13 mouse cellular contexts compared by ENCODE assay signal in genomic region chr1:156745188-156745810, GRCm38 (mm10). TPM values are rescaled to one million over a fixed set of nuclear protein-coding genes. Genes with fewer than 3 reads are reported as not detected.
DNase-seq lines count a peak whose midpoint lies in the region; ATAC-seq lines count a peak whose summit lies in the region.
"Had no signal": no experiment of that assay in that cellular context is flagged by ENCODE, and none has a peak within 500 bp of the region (broad histone marks: within the 10 kb centered on the region; RNA-seq: fewer than 3 reads in every experiment).

No protein-coding gene starts in this region.

- 0 out of 2 replicates have a peak overlapping the region, but pooled peaks have one; percentile 14 for H3K27ac ChIP-seq in kidney, embryonic 15.5 days
- H3K27ac ChIP-seq in limb, embryonic 10.5 days, result peak overlapping the region; percentile 50; the same call in 1 of the 2 replicates
- H3K27ac ChIP-seq: embryonic facial prominence, embryonic 15.5 days; hindbrain, embryonic 15.5 days had no signal

- H3K27me3 ChIP-seq in kidney, embryonic 15.5 days, result no peaks in the 10 kb centered on the region
- no peaks in the 10 kb centered on the region for H3K27me3 ChIP-seq in limb, embryonic 10.5 days (ENCODE audit: low read depth, poor library complexity, severe bottlenecking)
- H3K27me3 ChIP-seq: embryonic facial prominence, embryonic 15.5 days; hindbrain, embryonic 15.5 days had no signal

- no peak overlapping the region for H3K9ac ChIP-seq in kidney, embryonic 15.5 days
- H3K9ac ChIP-seq: embryonic facial prominence, embryonic 15.5 days; hindbrain, embryonic 15.5 days had no signal

- no peak overlapping the region for H3K4me3 ChIP-seq in kidney, embryonic 15.5 days (replicated peaks)
- H3K4me3 ChIP-seq in limb, embryonic 10.5 days, result no peak overlapping the region
- H3K4me3 ChIP-seq: embryonic facial prominence, embryonic 15.5 days; hindbrain, embryonic 15.5 days had no signal

- DNase-seq in kidney, adult 8-10 months, result no peak
- peak; percentile 85 for DNase-seq in c-Kit-positive CD71-positive TER-119-positive erythroid progenitor cells, embryonic 14.5 days (ENCODE audit: low spot score)
- no peak for DNase-seq in limb, embryonic 10.5 days (ENCODE audit: low spot score)
- no peak for DNase-seq in natural killer cell, adult 2 months (ENCODE audit: low spot score in 2 of 2)
- DNase-seq: adrenal gland, postnatal 10 days; cerebellum, adult 8-10 months; gastrocnemius, postnatal 25 days; right cerebral cortex, adult 18-20 months had no signal

- H3K36me3 ChIP-seq in kidney, embryonic 15.5 days, result no peaks in the 10 kb centered on the region
- no peaks in the 10 kb centered on the region for H3K36me3 ChIP-seq in limb, embryonic 10.5 days
- H3K36me3 ChIP-seq: embryonic facial prominence, embryonic 15.5 days; hindbrain, embryonic 15.5 days had no signal

- H3K4me2 ChIP-seq in kidney, embryonic 15.5 days, result no peak overlapping the region
- H3K4me2 ChIP-seq: embryonic facial prominence, embryonic 15.5 days; hindbrain, embryonic 15.5 days had no signal

- H3K9me3 ChIP-seq in kidney, embryonic 15.5 days (replicated peaks), result no peaks in the 10 kb centered on the region
- H3K9me3 ChIP-seq in limb, embryonic 10.5 days (replicated peaks), result no peaks in the 10 kb centered on the region
- H3K9me3 ChIP-seq: embryonic facial prominence, embryonic 15.5 days; hindbrain, embryonic 15.5 days had no signal

- 76% methylated on average over 7 of the region's 7 CpGs for WGBS in kidney, embryonic 15.5 days
- WGBS in limb, embryonic 10.5 days, result 83% methylated on average over 7 of the region's 7 CpGs

- peak; percentile 61; the same call in 1 of the 2 replicates for ATAC-seq in kidney, embryonic 15.5 days (replicated peaks; ENCODE audit: low FRiP score)
- ATAC-seq in megakaryocyte progenitor cell, adult 5-6 weeks (replicated peaks; ENCODE audit: poor library complexity), result peak; percentile 83
- no peak for ATAC-seq in monocyte, adult 5-6 weeks (replicated peaks; ENCODE audit: insufficient number of reproducible peaks, low FRiP score, low TSS enrichment, poor library complexity, severe bottlenecking)

- H3K4me1 ChIP-seq in kidney, embryonic 15.5 days, result peaks cover 14% of the 10 kb centered on the region
- peaks cover 25% of the 10 kb centered on the region for H3K4me1 ChIP-seq in limb, embryonic 10.5 days

RNA-seq across cellular contexts. Expression of gene Fam20b, which starts 26.4 kb away (rescaled TPM):
- polyA plus RNA-seq in kidney, embryonic 15.5 days (2015; fragmentation: Nextera tagmentation; extraction: Ambion mirVana), result 32.0 and 33.5 TPM in 2 replicates
- polyA plus RNA-seq in limb, embryonic 10.5 days (2016; fragmentation: Nextera tagmentation; extraction: Ambion mirVana), result 18.3 and 19.9 TPM in 2 replicates
- total RNA-seq in megakaryocyte progenitor cell, adult 5-6 weeks (2015), result 15.0 and 18.5 TPM in 2 replicates
- 46.0 and 49.1 TPM in 2 replicates for total RNA-seq in megakaryocyte progenitor cell, adult 5-6 weeks (2017)
- total RNA-seq in monocyte, adult 5-6 weeks (2017), result 41.8 to 53.3 TPM (median 41.9 TPM) in 3 replicates
